Mouse (Mus musculus) c-Kit-positive CD71-negative TER-119-negative erythroid progenitor cells, embryonic 14.5 days (primary cell): ENCODE measurements around the gene Gm9857.

Source experiments
- DNase-seq: peaks from one replicate; pipeline ENCODE4 v3.0.0-alpha.2; 2013; ENCODE audit warnings: low read depth

Gm9857 gene

GRCm38 (mm10) chr3:108940001-108940633 is at the start of gene Gm9857:
Gene Gm9857 (minus strand): TSS chr3:108940445.
- no peak for DNase-seq

GRCm38 (mm10) chr3:108987009-108987659 is 46.9 kb upstream of the Gm9857 start:
- DNase-seq, result no peak

GRCm38 (mm10) chr3:108986534-108986933 is 46.3 kb upstream of the Gm9857 start:
- no peak for DNase-seq

- DNase-seq, result no peak
Observed at GRCm38 (mm10) chr3:108983989-108984388, 43.7 kb upstream of the Gm9857 start.

GRCm38 (mm10) chr3:108981946-108982345 is 41.7 kb upstream of the Gm9857 start:
- DNase-seq, result no peak

- DNase-seq, result no peak
Observed at GRCm38 (mm10) chr3:108977340-108978030, 37.2 kb upstream of the Gm9857 start.

- no peak for DNase-seq
Observed at GRCm38 (mm10) chr3:108974920-108975485, 34.8 kb upstream of the Gm9857 start.

GRCm38 (mm10) chr3:108973980-108974660 is 33.9 kb upstream of the Gm9857 start:
- DNase-seq, result no peak

GRCm38 (mm10) chr3:108966051-108966450 is 25.8 kb upstream of the Gm9857 start:
- DNase-seq, result no peak

- no peak for DNase-seq
Observed at GRCm38 (mm10) chr3:108964361-108965044, 24.3 kb upstream of the Gm9857 start.

- no peak for DNase-seq
Observed at GRCm38 (mm10) chr3:108963776-108964175, 23.5 kb upstream of the Gm9857 start.

GRCm38 (mm10) chr3:108963278-108963677 is 23.0 kb upstream of the Gm9857 start:
- DNase-seq, result no peak

GRCm38 (mm10) chr3:108961655-108962054 is 21.4 kb upstream of the Gm9857 start:
- no peak for DNase-seq

GRCm38 (mm10) chr3:108961226-108961625 is 21.0 kb upstream of the Gm9857 start:
- DNase-seq, result no peak

- DNase-seq, result no peak
Observed at GRCm38 (mm10) chr3:108959680-108960295, 19.5 kb upstream of the Gm9857 start.

- no peak for DNase-seq
Observed at GRCm38 (mm10) chr3:108957976-108958375, 17.7 kb upstream of the Gm9857 start.

- no peak for DNase-seq
Observed at GRCm38 (mm10) chr3:108940996-108941395, 751 bp upstream of the Gm9857 start.

GRCm38 (mm10) chr3:108939573-108939972 is 672 bp downstream of the Gm9857 start, which contains the start of gene Henmt1:
Gene Henmt1 (plus strand): TSS chr3:108939873.
- no peak for DNase-seq

- DNase-seq, result no peak
Observed at GRCm38 (mm10) chr3:108938691-108939090, 1.6 kb downstream of the Gm9857 start.

GRCm38 (mm10) chr3:108933557-108933956 is 6.7 kb downstream of the Gm9857 start:
- no peak for DNase-seq

- no peak for DNase-seq
Observed at GRCm38 (mm10) chr3:108926308-108926707, 13.9 kb downstream of the Gm9857 start.
